Mouse (Mus musculus): ENCODE measurements around the gene Eef1a1. TPM values are rescaled to one million over a fixed set of nuclear protein-coding genes. Genes with fewer than 3 reads are reported as not detected.

The Eef1a1 gene
- polyA plus RNA-seq, 1 experiment from 2014 or later = 3,854 TPM

Small RNA genes within 50 kb of the gene (microRNA-seq; reads per million reads assigned to microRNA genes)
- gene Gm26377 = not detected

Other genes with a start within 250 kb of the Eef1a1 start
- not detected in 2 replicates for gene Gm3776, start 232.0 kb downstream of the Eef1a1 start, polyA plus RNA-seq (2016; fragmentation: Nextera tagmentation; extraction: Ambion mirVana)
- not detected in 2 replicates for gene Gm10639, start 199.2 kb downstream of the Eef1a1 start, polyA plus RNA-seq (2016; fragmentation: Nextera tagmentation; extraction: Ambion mirVana)
- not detected in 2 replicates for gene Omt2a, start 174.4 kb downstream of the Eef1a1 start, polyA plus RNA-seq (2016; fragmentation: Nextera tagmentation; extraction: Ambion mirVana)
- gene Omt2b, start 161.6 kb downstream of the Eef1a1 start, polyA plus RNA-seq (2016; fragmentation: Nextera tagmentation; extraction: Ambion mirVana) = not detected in 2 replicates
- not detected in 2 replicates for gene Gsta2, start 133.4 kb downstream of the Eef1a1 start, polyA plus RNA-seq (2016; fragmentation: Nextera tagmentation; extraction: Ambion mirVana)
- not detected in 2 replicates for gene Dppa5a, start 121.0 kb downstream of the Eef1a1 start, polyA plus RNA-seq (2016; fragmentation: Nextera tagmentation; extraction: Ambion mirVana)
- gene Ooep, start 110.4 kb downstream of the Eef1a1 start, polyA plus RNA-seq (2016; fragmentation: Nextera tagmentation; extraction: Ambion mirVana) = 0.40 and 0.90 TPM in 2 replicates
- gene Ddx43, start 93.4 kb downstream of the Eef1a1 start, polyA plus RNA-seq (2016; fragmentation: Nextera tagmentation; extraction: Ambion mirVana) = 0.15 and 0.18 TPM in 2 replicates
- gene Cgas, start 45.9 kb downstream of the Eef1a1 start, polyA plus RNA-seq (2016; fragmentation: Nextera tagmentation; extraction: Ambion mirVana) = 0.34 and 0.45 TPM in 2 replicates
- 23.8 and 25.9 TPM in 2 replicates for gene Mto1, start 40.9 kb downstream of the Eef1a1 start, polyA plus RNA-seq (2016; fragmentation: Nextera tagmentation; extraction: Ambion mirVana)
- gene Gm17324, start 40.4 kb downstream of the Eef1a1 start, polyA plus RNA-seq (2016; fragmentation: Nextera tagmentation; extraction: Ambion mirVana) = 0.73 and 1.2 TPM in 2 replicates
- 10.5 and 13.0 TPM in 2 replicates for gene Slc17a5, start 98.9 kb upstream of the Eef1a1 start, polyA plus RNA-seq (2016; fragmentation: Nextera tagmentation; extraction: Ambion mirVana)
- 3.8 and 3.9 TPM in 2 replicates for gene Cd109, start 126.4 kb upstream of the Eef1a1 start, polyA plus RNA-seq (2016; fragmentation: Nextera tagmentation; extraction: Ambion mirVana)

Data from limb, embryonic 10.5 days (tissue).